Mouse (Mus musculus): ENCODE measurements around the gene P2rx4. TPM values are rescaled to one million over a fixed set of nuclear protein-coding genes. Genes with fewer than 3 reads are reported as not detected.
A peak's percentile ranks its signal among the peaks of the same experiment; 100 is the strongest.

Gene P2rx4
- polyA plus RNA-seq, 1 experiment, result 59.2 TPM

DNA sequence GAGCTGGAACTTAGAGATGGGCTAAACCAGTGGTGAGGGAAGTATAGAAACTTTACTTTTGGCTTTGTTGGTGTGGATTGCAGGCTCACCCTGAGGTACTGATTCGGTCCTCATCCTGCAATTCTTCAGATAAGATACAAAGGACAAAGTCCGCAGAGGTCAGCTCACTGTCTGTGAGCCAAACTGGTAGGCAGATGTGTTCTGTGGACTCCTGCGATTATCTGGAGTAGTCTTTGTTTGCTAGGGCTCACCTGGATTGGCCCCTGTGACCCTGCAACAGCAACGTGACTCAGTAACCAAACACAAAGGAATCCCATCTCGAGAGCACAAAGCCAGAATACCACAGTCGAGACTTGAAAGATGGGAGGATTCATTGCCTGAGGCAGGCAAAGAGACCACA is 16.9 kb upstream of the P2rx4 start:
- no peak overlapping the region for H3K4me3 ChIP-seq (ENCODE audit: extremely low read depth, insufficient read depth, insufficient read length)
- no peak overlapping the region for H3K27ac ChIP-seq (ENCODE audit: insufficient read depth, low read length)
- H3K4me1 ChIP-seq (ENCODE audit: control insufficient read depth, insufficient read depth, insufficient read length), result no peaks in the 10 kb centered on the region
- TF ChIP-seq POLR2A (IDR thresholded peaks at IDR 0.05; ENCODE audit: low read depth, low read length) (no peak), CTCF (IDR thresholded peaks at IDR 0.05; ENCODE audit: extremely low read depth, insufficient read depth, insufficient read length, insufficient replicate concordance) (no peak)
- 90% methylated on average over 6 of the region's 6 CpGs for WGBS
- DNase-seq (ENCODE audit: low read depth in 1 of 2, low spot score in 2 of 2), result no peak
- no peaks in the 10 kb centered on the region for H3K36me3 ChIP-seq (ENCODE audit: control insufficient read depth, insufficient read depth, low read length)
- H3K27me3 ChIP-seq (ENCODE audit: control insufficient read depth, insufficient read depth, low read length), result no peaks in the 10 kb centered on the region

GRCm38 (mm10) chr5:122693431-122694207 is 13.7 kb upstream of the P2rx4 start:
- Histone ChIP-seq H3K4me1 (ENCODE audit: control insufficient read depth, insufficient read depth, insufficient read length) (peaks cover 5% of the 10 kb centered on the region; the same call in 1 of the 2 replicates), H3K4me3 (ENCODE audit: extremely low read depth, insufficient read depth, insufficient read length) (no peak overlapping the region), H3K36me3 (ENCODE audit: control insufficient read depth, insufficient read depth, low read length) (no peaks in the 10 kb centered on the region), H3K27ac (ENCODE audit: insufficient read depth, low read length) (no peak overlapping the region), H3K27me3 (ENCODE audit: control insufficient read depth, insufficient read depth, low read length) (no peaks in the 10 kb centered on the region)
- 82% methylated on average over 13 of the region's 13 CpGs for WGBS
- no peak for DNase-seq (ENCODE audit: low read depth in 1 of 2, low spot score in 2 of 2)
- no peak for TF ChIP-seq CTCF (IDR thresholded peaks at IDR 0.05; ENCODE audit: extremely low read depth, insufficient read depth, insufficient read length, insufficient replicate concordance)
- TF ChIP-seq POLR2A (IDR thresholded peaks at IDR 0.05; ENCODE audit: low read depth, low read length), result no peak

DNA sequence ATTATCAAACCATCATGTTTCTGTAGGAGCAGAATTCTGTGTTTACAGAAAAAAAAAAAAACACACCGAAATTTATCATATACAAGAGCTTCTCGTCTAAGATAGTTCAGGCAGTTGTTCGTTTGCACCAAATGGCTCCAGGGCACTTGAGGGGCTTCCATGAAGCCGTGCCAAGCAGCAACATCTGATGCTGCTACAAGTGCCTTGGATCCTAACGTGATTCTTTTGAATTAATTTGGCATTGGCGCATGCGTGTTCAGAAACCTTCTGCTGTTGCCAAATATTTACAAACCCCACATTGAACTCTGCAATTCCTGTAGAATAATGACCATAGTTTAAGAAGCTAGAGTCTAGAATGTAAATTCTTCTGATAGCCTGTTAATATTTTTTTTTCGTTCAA is 11.8 kb upstream of the P2rx4 start:
- 96% methylated on average over 8 of the region's 8 CpGs for WGBS
- H3K4me1 ChIP-seq (ENCODE audit: control insufficient read depth, insufficient read depth, insufficient read length), result peaks cover 9% of the 10 kb centered on the region; the same call in 1 of the 2 replicates
- H3K4me3 ChIP-seq (ENCODE audit: extremely low read depth, insufficient read depth, insufficient read length), result no peak overlapping the region
- no peaks in the 10 kb centered on the region for H3K27me3 ChIP-seq (ENCODE audit: control insufficient read depth, insufficient read depth, low read length)
- no peak overlapping the region for H3K27ac ChIP-seq (ENCODE audit: insufficient read depth, low read length)
- no peaks in the 10 kb centered on the region for H3K36me3 ChIP-seq (ENCODE audit: control insufficient read depth, insufficient read depth, low read length)
- TF ChIP-seq POLR2A (IDR thresholded peaks at IDR 0.05; ENCODE audit: low read depth, low read length) (no peak), CTCF (IDR thresholded peaks at IDR 0.05; ENCODE audit: extremely low read depth, insufficient read depth, insufficient read length, insufficient replicate concordance) (no peak)
- DNase-seq (ENCODE audit: low read depth in 1 of 2, low spot score in 2 of 2), result no peak

DNA sequence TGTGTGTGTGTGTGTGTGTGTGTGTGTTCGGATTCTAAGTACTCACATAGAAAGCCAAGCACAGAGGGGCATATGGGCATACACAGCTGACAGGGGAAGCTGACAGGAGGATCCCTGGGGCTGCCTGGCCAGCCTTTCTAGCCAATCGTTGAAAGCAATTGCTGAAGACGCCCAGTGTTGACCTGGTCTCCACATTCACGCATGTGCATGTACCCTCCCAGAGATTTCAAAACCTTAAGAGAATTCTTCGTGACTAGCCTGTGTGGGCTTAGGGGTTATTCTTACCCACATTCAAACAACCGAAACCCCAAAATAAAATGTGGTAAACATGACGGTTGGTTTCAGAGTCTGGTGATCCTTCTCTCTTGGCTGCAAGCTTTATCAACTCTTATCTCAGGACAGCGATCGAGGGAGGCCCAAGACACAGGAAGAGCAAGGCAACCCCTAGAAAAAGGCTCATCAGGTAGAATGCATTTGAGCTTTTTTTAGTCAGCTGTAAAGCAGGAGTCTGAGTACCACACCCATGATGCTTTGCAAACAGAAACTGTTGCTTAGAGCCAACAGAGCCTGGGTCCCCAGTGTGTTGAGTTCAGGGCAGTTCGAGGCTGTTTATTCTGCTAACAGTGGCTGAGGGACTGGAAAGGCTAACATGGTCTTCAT is 9.2 kb upstream of the P2rx4 start:
- Histone ChIP-seq H3K27ac (ENCODE audit: insufficient read depth, low read length) (no peak overlapping the region), H3K27me3 (ENCODE audit: control insufficient read depth, insufficient read depth, low read length) (no peaks in the 10 kb centered on the region), H3K4me1 (ENCODE audit: control insufficient read depth, insufficient read depth, insufficient read length) (peaks cover 12% of the 10 kb centered on the region; the same call in 1 of the 2 replicates), H3K4me3 (ENCODE audit: extremely low read depth, insufficient read depth, insufficient read length) (no peak overlapping the region), H3K36me3 (ENCODE audit: control insufficient read depth, insufficient read depth, low read length) (no peaks in the 10 kb centered on the region)
- 28% methylated on average over 10 of the region's 10 CpGs for WGBS
- no peak for TF ChIP-seq POLR2A (IDR thresholded peaks at IDR 0.05; ENCODE audit: low read depth, low read length)
- no peak for TF ChIP-seq CTCF (IDR thresholded peaks at IDR 0.05; ENCODE audit: extremely low read depth, insufficient read depth, insufficient read length, insufficient replicate concordance)
- DNase-seq (ENCODE audit: low read depth in 1 of 2, low spot score in 2 of 2), result no peak

- 0 out of 2 replicates have a peak overlapping the region, but pooled peaks have one; percentile 11 for H3K27ac ChIP-seq (ENCODE audit: insufficient read depth, low read length)
- no peak for DNase-seq (ENCODE audit: low read depth in 1 of 2, low spot score in 2 of 2)
- H3K4me3 ChIP-seq (ENCODE audit: extremely low read depth, insufficient read depth, insufficient read length), result no peak overlapping the region
- WGBS, result 48% methylated on average over 9 of the region's 9 CpGs
- TF ChIP-seq CTCF (IDR thresholded peaks at IDR 0.05; ENCODE audit: extremely low read depth, insufficient read depth, insufficient read length, insufficient replicate concordance), result no peak
- TF ChIP-seq POLR2A (IDR thresholded peaks at IDR 0.05; ENCODE audit: low read depth, low read length), result no peak
- H3K27me3 ChIP-seq (ENCODE audit: control insufficient read depth, insufficient read depth, low read length), result no peaks in the 10 kb centered on the region
- H3K36me3 ChIP-seq (ENCODE audit: control insufficient read depth, insufficient read depth, low read length), result no peaks in the 10 kb centered on the region
- peaks cover 12% of the 10 kb centered on the region; the same call in 1 of the 2 replicates for H3K4me1 ChIP-seq (ENCODE audit: control insufficient read depth, insufficient read depth, insufficient read length)
These were observed 8.7 kb upstream of the P2rx4 start for GRCm38 (mm10) chr5:122698701-122699060.

- no peak overlapping the region for H3K27ac ChIP-seq (ENCODE audit: insufficient read depth, low read length)
- no peaks in the 10 kb centered on the region for H3K36me3 ChIP-seq (ENCODE audit: control insufficient read depth, insufficient read depth, low read length)
- H3K4me3 ChIP-seq (ENCODE audit: extremely low read depth, insufficient read depth, insufficient read length), result no peak overlapping the region
- WGBS, result 78% methylated on average over 12 of the region's 12 CpGs
- no peak for DNase-seq (ENCODE audit: low read depth in 1 of 2, low spot score in 2 of 2)
- TF ChIP-seq CTCF (IDR thresholded peaks at IDR 0.05; ENCODE audit: extremely low read depth, insufficient read depth, insufficient read length, insufficient replicate concordance), result no peak
- no peak for TF ChIP-seq POLR2A (IDR thresholded peaks at IDR 0.05; ENCODE audit: low read depth, low read length)
- H3K27me3 ChIP-seq (ENCODE audit: control insufficient read depth, insufficient read depth, low read length), result no peaks in the 10 kb centered on the region
- peaks cover 12% of the 10 kb centered on the region; the same call in 1 of the 2 replicates for H3K4me1 ChIP-seq (ENCODE audit: control insufficient read depth, insufficient read depth, insufficient read length)
These were observed 7.1 kb upstream of the P2rx4 start for GRCm38 (mm10) chr5:122700109-122700836.
